Mouse (Mus musculus): ENCODE measurements around the gene Specc1l. TPM values are rescaled to one million over a fixed set of nuclear protein-coding genes. Genes with fewer than 3 reads are reported as not detected.
"Not testable (repeated sequence)": the region's sequence is repeated elsewhere in the genome, so short reads cannot be mapped to it uniquely, and the experiment has no call there.

Gene Specc1l
- polyA plus RNA-seq, 1 experiment from 2014 or later, result 34.6 TPM

DNA sequence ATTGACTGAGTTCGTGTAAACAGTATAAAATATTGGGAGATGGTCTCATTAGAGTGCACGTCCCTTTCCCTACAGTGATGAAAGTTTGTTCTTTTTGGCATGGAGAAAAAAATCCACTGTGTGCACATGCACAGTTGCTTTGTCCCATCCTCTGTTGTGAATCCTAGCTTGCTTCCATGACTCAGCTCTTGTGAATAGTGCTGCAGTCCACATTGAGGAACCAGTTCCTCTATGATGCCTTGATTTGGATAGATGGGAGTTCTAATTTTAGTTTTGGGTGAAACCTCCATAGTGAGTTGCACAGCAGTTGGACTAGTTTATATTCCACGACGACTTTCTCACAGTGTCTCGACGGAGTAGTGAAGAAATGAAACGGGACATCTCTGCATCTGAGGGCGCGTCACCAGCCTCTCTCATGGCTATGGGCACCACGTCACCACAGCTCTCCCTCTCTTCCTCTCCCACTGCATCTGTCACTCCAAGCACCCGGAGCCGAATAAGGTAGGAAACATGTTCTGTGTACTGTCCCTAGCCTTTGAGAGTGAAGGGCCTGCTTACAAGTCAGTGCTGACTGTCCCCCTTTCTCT, 64.6 kb downstream of the Specc1l start:
- no peak overlapping the region for H3K4me3 ChIP-seq (ENCODE audit: low read depth, low read length)
- DNase-seq (no peak), ATAC-seq (ENCODE audit: insufficient read depth) (no peak)
- peaks cover 58% of the 10 kb centered on the region for H3K36me3 ChIP-seq (ENCODE audit: insufficient read depth)
- no peaks in the 10 kb centered on the region for H3K27me3 ChIP-seq (ENCODE audit: insufficient read depth, low read length)
- H3K4me2 ChIP-seq, result no peak overlapping the region
- H3K27ac ChIP-seq (ENCODE audit: low read depth), result no peak overlapping the region
- TF ChIP-seq CTCF (IDR thresholded peaks at IDR 0.05; ENCODE audit: low read depth), result no peak
- 90% methylated on average over 12 of the region's 12 CpGs for WGBS
- no peaks in the 10 kb centered on the region for H3K4me1 ChIP-seq (ENCODE audit: insufficient read depth)
- no peaks in the 10 kb centered on the region for H3K9me3 ChIP-seq (ENCODE audit: low read depth, low read length)
- H3K9ac ChIP-seq, result no peak overlapping the region

DNA sequence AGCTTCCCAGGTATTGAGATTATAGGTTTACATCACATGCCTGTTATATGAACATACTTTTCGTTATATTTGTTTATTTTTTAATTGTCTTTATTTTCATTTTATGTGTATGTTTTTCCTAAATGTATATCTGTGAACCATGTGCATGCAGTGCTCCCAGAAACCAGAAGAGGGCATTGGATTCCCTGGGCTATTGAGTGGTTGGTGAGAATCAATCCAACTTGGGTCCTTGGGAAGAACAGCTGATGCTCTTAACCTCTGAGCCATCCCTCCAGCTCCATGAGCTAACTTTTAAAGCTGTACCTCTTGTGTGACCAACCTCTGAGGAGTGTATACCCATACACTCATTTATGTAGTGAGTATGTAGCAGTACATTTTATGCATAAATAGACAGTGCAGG, 65.6 kb downstream of the Specc1l start:
- WGBS, result 71% methylated on average over 1 of the region's 1 CpGs
- Histone ChIP-seq H3K4me1 (ENCODE audit: insufficient read depth) (no peaks in the 10 kb centered on the region), H3K27me3 (ENCODE audit: insufficient read depth, low read length) (no peaks in the 10 kb centered on the region), H3K4me2 (no peak overlapping the region), H3K9ac (no peak overlapping the region), H3K9me3 (ENCODE audit: low read depth, low read length) (no peaks in the 10 kb centered on the region), H3K27ac (ENCODE audit: low read depth) (no peak overlapping the region), H3K36me3 (ENCODE audit: insufficient read depth) (peaks cover 58% of the 10 kb centered on the region), H3K4me3 (ENCODE audit: low read depth, low read length) (no peak overlapping the region)
- TF ChIP-seq CTCF (IDR thresholded peaks at IDR 0.05; ENCODE audit: low read depth), result peak; percentile 67
- ATAC-seq (ENCODE audit: insufficient read depth) (no peak), DNase-seq (peak; percentile 59)

DNA sequence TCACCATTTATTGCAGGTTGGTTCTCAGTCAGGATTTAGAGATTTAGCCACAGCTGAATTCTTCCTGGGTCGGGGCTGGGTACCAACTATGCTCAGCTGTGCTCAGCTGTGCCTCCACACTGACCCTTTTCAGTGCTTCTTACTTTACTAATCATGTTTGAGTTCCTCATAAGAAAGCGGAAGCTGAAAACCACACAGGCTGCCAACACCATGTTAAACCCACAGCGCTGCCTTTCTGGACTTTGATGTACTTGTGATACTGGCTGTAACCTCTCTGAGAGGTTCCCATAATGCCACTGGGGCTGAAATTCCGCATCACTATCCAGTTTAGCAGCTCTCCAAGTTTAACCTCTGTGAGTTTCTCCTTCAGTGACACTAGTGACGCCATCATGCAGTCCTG, 70.8 kb downstream of the Specc1l start:
- no peaks in the 10 kb centered on the region for H3K4me1 ChIP-seq (ENCODE audit: insufficient read depth)
- peaks cover 31% of the 10 kb centered on the region for H3K36me3 ChIP-seq (ENCODE audit: insufficient read depth)
- no peak for TF ChIP-seq CTCF (IDR thresholded peaks at IDR 0.05; ENCODE audit: low read depth)
- no peak overlapping the region for H3K9ac ChIP-seq
- ATAC-seq (ENCODE audit: insufficient read depth) (no peak), DNase-seq (no peak)
- no peaks in the 10 kb centered on the region for H3K9me3 ChIP-seq (ENCODE audit: low read depth, low read length)
- no peak overlapping the region for H3K27ac ChIP-seq (ENCODE audit: low read depth)
- no peak overlapping the region for H3K4me3 ChIP-seq (ENCODE audit: low read depth, low read length)
- no peaks in the 10 kb centered on the region for H3K27me3 ChIP-seq (ENCODE audit: insufficient read depth, low read length)
- 86% methylated on average over 5 of the region's 5 CpGs for WGBS
- no peak overlapping the region for H3K4me2 ChIP-seq

DNA sequence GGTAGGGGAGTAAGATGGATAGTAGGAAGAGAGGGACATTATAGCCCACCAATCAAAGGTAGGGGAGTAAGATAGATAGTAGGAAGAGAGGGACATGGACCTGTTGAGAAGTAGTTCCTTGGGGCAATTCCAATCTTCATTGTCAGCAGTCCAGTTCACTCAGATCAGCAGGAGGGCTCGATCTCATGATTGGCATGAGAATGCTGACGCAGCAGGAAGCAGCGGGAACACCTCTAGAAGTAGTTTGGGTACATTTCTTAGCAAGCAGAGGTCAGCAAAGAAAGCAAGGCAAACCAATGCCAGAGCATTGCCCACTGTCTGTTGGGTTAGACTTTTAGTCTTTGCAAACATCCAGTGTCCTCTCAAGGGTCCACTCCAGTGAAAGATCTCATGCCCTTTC, 71.9 kb downstream of the Specc1l start:
- no peak for ATAC-seq (ENCODE audit: insufficient read depth)
- H3K27ac ChIP-seq (ENCODE audit: low read depth), result no peak overlapping the region
- no peak for TF ChIP-seq CTCF (IDR thresholded peaks at IDR 0.05; ENCODE audit: low read depth)
- no peak overlapping the region for H3K9ac ChIP-seq
- peaks cover 36% of the 10 kb centered on the region for H3K36me3 ChIP-seq (ENCODE audit: insufficient read depth)
- no peak for DNase-seq
- no peaks in the 10 kb centered on the region for H3K9me3 ChIP-seq (ENCODE audit: low read depth, low read length)
- H3K4me2 ChIP-seq, result no peak overlapping the region
- H3K4me1 ChIP-seq (ENCODE audit: insufficient read depth), result no peaks in the 10 kb centered on the region
- no peak overlapping the region for H3K4me3 ChIP-seq (ENCODE audit: low read depth, low read length)
- 91% methylated on average over 3 of the region's 3 CpGs for WGBS
- no peaks in the 10 kb centered on the region for H3K27me3 ChIP-seq (ENCODE audit: insufficient read depth, low read length)

DNA sequence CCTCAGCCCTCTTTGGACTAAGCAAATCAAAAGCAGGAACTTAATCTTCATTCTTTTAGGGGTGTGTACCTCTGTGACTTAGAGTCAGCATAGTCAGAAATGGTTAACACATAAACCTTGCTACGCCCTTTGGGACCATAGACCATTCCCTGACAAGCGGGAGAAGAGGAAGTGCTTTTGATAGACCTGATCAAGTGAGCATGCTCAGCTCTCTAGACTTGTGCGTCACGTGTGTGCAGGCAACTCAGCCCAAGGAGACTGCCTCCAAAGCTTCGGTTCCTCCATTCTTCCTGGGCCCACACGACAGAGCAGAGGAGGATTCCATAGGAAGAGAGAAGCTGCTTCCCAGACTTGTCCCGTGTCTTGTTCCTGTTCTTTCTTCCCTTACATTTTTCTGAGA, 76.7 kb downstream of the Specc1l start:
- Histone ChIP-seq H3K9ac (no peak overlapping the region), H3K36me3 (ENCODE audit: insufficient read depth) (peaks cover 34% of the 10 kb centered on the region), H3K4me3 (ENCODE audit: low read depth, low read length) (no peak overlapping the region), H3K27ac (ENCODE audit: low read depth) (no peak overlapping the region), H3K27me3 (ENCODE audit: insufficient read depth, low read length) (no peaks in the 10 kb centered on the region), H3K4me2 (no peak overlapping the region), H3K9me3 (ENCODE audit: low read depth, low read length) (no peaks in the 10 kb centered on the region), H3K4me1 (ENCODE audit: insufficient read depth) (no peaks in the 10 kb centered on the region)
- ATAC-seq (ENCODE audit: insufficient read depth) (no peak), DNase-seq (no peak)
- 79% methylated on average over 7 of the region's 7 CpGs for WGBS
- no peak for TF ChIP-seq CTCF (IDR thresholded peaks at IDR 0.05; ENCODE audit: low read depth)

DNA sequence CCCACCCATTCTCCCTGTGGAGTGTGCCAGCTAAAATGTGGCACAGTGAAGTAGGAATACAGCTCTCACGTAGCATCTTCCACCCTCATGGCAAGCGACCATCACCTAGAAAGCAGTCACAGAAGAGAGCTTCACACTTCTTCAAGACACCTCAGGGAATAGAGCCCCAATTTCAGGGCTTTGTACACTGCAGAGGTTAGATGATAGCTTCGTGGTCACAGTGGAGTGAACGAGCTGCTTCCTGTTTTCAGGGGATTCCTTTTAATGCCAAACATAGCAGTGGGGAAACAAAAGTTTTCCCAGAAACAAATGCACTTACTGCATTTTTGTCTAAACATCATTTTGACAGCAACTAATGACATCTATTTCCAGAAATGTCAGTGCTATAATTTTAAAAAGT, 77.5 kb downstream of the Specc1l start:
- Histone ChIP-seq H3K27me3 (ENCODE audit: insufficient read depth, low read length) (no peaks in the 10 kb centered on the region), H3K9me3 (ENCODE audit: low read depth, low read length) (no peaks in the 10 kb centered on the region), H3K4me2 (no peak overlapping the region), H3K27ac (ENCODE audit: low read depth) (no peak overlapping the region), H3K4me1 (ENCODE audit: insufficient read depth) (no peaks in the 10 kb centered on the region), H3K36me3 (ENCODE audit: insufficient read depth) (peaks cover 34% of the 10 kb centered on the region), H3K4me3 (ENCODE audit: low read depth, low read length) (no peak overlapping the region), H3K9ac (no peak overlapping the region)
- no peak for ATAC-seq (ENCODE audit: insufficient read depth)
- TF ChIP-seq CTCF (IDR thresholded peaks at IDR 0.05; ENCODE audit: low read depth), result no peak
- WGBS, result 65% methylated on average over 4 of the region's 4 CpGs
- DNase-seq, result no peak

DNA sequence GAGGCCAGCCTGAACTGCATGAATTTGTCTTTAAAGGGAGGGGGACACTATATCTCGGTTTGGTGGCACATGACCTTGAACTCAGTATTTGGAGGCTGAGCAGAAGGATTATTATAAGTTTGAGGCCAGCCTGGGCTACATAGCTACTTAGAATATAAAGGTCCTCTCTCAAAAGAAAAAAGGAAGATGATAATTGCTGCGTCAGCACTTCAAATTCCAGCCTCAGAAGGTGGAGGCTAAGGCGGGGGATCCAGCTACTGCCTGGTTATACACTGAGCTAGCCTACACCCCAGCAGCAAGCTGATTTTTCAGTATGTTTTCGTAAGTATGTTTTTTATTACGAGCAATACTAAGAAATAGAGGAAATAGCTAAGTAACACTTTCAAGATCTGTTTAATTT, 78.8 kb downstream of the Specc1l start:
- no peak for TF ChIP-seq CTCF (IDR thresholded peaks at IDR 0.05; ENCODE audit: low read depth)
- Histone ChIP-seq H3K4me2 (no peak overlapping the region), H3K36me3 (ENCODE audit: insufficient read depth) (peaks cover 42% of the 10 kb centered on the region), H3K9ac (no peak overlapping the region), H3K27me3 (ENCODE audit: insufficient read depth, low read length) (no peaks in the 10 kb centered on the region), H3K9me3 (ENCODE audit: low read depth, low read length) (no peaks in the 10 kb centered on the region), H3K4me3 (ENCODE audit: low read depth, low read length) (no peak overlapping the region), H3K27ac (ENCODE audit: low read depth) (no peak overlapping the region), H3K4me1 (ENCODE audit: insufficient read depth) (no peaks in the 10 kb centered on the region)
- no peak for DNase-seq
- ATAC-seq (ENCODE audit: insufficient read depth), result no peak
- 83% methylated on average over 5 of the region's 5 CpGs for WGBS

DNA sequence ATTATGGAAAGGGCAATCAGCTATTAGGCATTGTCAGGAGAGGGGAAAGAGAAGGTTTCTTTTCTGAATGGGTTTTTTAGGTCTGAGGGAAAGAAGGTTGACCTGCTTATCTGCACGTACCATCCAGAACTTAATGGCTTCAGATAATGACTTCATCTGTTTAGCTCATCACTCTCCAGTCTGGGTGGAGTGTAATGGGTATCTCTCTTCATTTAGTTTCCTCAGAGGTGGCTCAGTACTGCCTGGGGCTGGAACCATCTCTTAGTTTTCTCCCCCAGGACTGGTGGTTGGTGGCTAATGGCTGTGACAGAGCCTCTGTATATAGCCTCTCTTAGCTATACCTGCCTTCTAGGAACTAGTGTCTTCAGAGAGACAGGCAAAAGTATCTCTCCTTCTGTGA, 79.5 kb downstream of the Specc1l start:
- H3K9me3 ChIP-seq (ENCODE audit: low read depth, low read length), result no peaks in the 10 kb centered on the region
- H3K36me3 ChIP-seq (ENCODE audit: insufficient read depth), result peaks cover 47% of the 10 kb centered on the region
- H3K4me3 ChIP-seq (ENCODE audit: low read depth, low read length), result no peak overlapping the region
- WGBS, result 81% methylated on average over 1 of the region's 1 CpGs
- no peak overlapping the region for H3K27ac ChIP-seq (ENCODE audit: low read depth)
- no peaks in the 10 kb centered on the region for H3K4me1 ChIP-seq (ENCODE audit: insufficient read depth)
- H3K4me2 ChIP-seq, result no peak overlapping the region
- no peak overlapping the region for H3K9ac ChIP-seq
- no peak for ATAC-seq (ENCODE audit: insufficient read depth)
- no peak for TF ChIP-seq CTCF (IDR thresholded peaks at IDR 0.05; ENCODE audit: low read depth)
- no peak for DNase-seq
- H3K27me3 ChIP-seq (ENCODE audit: insufficient read depth, low read length), result no peaks in the 10 kb centered on the region

GRCm38 (mm10) chr10:75292206-75292605, 80.3 kb downstream of the Specc1l start:
- peaks cover 47% of the 10 kb centered on the region for H3K36me3 ChIP-seq (ENCODE audit: insufficient read depth)

More at GRCm38 (mm10) chr10:75292206-75292605, 80.3 kb downstream of the Specc1l start:
- H3K27me3 ChIP-seq (ENCODE audit: insufficient read depth, low read length); DNase-seq; H3K4me2 ChIP-seq; H3K27ac ChIP-seq (ENCODE audit: low read depth); H3K9ac ChIP-seq; H3K9me3 ChIP-seq (ENCODE audit: low read depth, low read length); ATAC-seq (ENCODE audit: insufficient read depth); H3K4me1 ChIP-seq (ENCODE audit: insufficient read depth); H3K4me3 ChIP-seq (ENCODE audit: low read depth, low read length): not testable (repeated sequence)
- WGBS, result 84% methylated on average over 8 of the region's 8 CpGs
